Mouse (Mus musculus) layer of hippocampus, adult 18-20 months (tissue): ENCODE data around the gene Fbxo41. TPM values are rescaled to one million over a fixed set of nuclear protein-coding genes. Genes with fewer than 3 reads are reported as not detected.

Source experiments
- DNase-seq, 2 experiments: peaks; one replicate each; pipeline ENCODE4 v3.0.0; 2022; ENCODE audit warnings: low spot score in 2 of 2
- long read RNA-seq: library from polyadenylated mRNA; stranded (forward); transcript quantifications from one replicate; pipeline ENCODE4 v2.0.0, GENCODE M21; 2021
- total RNA-seq, 2 experiments: library from RNA; stranded (reverse); gene quantifications; 2 replicates each; pipeline ENCODE4 v1.2.3; 2021

Fbxo41 gene
- total RNA-seq = 10 to 100 TPM; 86.4 to 86.8 TPM
- long read RNA-seq, full-length matches to known transcripts = 58 of 110 reads
- long read RNA-seq, partial matches to known transcripts = 44 of 110 reads
- long read RNA-seq, other reads (novel, unspliced or antisense) = 8 of 110 reads

- DNase-seq = peak; percentile 79 to 85
Observed at GRCm38 (mm10) chr6:85502911-85503250, at the start of gene Fbxo41. Gene Fbxo41 (minus strand): TSS chr6:85502994.

GRCm38 (mm10) chr6:85547642-85548041 is 44.8 kb upstream of the Fbxo41 start:
- DNase-seq = no peak

DNA sequence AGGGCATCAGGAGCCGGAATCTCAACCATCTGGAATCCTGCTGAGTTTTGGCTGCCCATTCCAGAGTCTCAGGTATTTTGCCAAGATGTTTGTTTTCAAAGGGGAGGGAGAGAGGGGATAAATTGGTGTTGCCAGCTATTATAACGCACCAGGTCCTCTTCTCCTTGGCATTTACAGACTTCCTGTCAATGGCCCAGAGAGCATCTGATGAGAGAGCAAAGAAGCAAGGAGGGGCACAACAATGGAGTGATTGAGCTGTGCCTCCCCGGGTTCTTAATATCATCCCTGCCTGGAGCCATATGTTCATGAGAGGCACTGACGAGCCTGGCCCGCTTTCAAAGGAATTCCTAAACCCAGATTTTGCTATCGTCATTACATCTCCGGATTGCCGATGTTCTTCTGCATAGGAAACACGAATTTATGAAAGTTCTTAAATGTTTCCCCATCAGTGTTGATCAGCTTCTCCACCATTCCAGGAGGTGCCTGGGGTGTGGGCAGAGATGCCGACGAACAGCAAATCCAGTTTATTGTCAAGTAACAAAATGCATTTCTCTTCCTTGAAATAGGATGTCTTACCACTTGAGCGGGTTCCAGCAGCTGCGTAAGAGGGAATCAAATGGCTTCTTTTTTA is 41.6 kb upstream of the Fbxo41 start:
- DNase-seq = peak; percentile 62 to 73

DNA sequence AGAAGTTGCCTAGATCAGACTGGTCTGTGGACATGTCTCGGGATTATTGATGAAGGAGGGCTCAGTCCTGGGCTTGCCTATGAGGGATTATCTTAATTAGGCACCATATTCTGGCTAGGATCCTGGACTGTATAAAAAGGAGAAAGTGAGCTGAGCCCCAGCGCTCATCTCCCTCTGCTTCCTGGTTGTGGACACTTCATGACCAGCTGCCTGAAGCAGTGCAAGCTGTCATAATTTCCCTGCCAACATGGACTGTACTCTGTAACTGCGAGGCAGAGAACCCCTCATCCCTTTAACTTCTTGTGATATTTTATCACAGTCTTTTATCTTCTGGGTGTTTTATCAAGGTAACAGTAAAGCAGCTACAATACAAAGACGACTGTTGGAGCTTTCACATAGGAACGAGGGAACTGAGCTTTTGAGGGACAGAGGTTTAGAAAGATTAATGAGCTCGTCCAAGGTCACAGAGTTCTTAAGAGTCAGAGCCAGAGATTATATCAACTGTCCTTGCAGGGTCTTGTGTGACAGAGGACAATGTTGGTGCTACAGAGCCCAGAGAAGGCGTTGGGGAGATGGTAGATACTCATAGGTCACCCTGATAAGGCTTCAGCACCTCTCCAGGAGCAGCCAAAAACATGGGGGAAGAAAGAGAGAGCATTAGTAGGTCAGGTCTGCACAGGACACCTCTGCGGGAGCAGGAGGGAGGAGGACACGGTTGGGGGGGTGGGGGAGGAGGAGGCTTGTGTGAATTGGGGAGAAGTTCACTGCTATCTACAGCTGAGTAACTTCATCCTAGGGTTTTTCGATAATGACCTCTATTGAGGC is 40.8 kb upstream of the Fbxo41 start:
- DNase-seq = no peak

DNA sequence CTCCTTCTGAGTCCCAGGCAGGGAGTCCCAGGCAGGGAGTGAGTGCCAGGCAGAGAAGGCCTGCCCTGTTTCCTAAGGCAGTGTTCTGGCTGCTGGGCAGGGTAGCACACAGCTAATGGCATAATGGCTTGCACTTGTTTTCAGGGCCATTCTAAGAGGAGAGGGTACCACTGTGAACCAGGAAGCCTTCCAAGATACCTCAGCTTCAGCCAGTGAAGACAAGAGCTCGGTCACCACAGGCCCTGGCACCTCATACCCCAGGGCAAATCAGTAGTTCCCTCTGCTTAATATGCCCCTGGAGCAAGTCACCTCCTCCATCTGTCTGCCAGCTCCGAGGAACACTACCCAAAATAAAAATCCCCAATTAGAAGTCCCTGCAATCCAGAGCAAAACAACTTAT is 20.0 kb upstream of the Fbxo41 start:
- peak; percentile 40 to 61 for DNase-seq

- no peak for DNase-seq
Observed at GRCm38 (mm10) chr6:85522026-85522425, 19.2 kb upstream of the Fbxo41 start.

DNA sequence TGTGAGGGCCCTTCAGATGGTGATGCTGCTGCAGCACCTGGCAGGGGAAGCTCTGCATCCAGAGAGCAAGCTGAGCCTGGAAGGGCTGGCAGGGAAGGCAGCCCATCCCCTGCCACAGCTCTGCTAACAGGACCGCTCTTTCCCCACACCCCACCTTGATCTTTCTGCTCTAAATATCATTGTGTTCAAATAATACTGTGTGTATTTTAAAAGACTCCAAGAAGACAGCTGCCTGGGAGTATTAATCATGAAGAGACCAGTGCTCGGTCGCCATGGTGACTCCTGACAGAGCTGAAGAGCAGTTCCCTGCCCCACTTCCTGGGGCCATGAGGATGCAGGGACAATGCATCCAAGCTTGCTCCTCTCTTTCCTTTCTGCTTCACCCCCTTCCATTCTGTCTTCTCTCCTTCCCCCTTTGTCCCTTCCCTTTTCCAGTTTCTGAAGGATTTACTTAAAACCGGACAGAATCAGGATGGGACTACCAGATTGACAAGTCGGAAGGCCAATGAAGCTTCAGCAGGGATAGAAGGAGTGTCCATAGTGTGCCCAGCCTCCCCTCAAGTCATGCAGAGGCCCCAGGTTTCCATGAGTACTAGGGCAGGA is 15.4 kb upstream of the Fbxo41 start:
- peak in 1 of 2 experiments; percentile 66 for DNase-seq

DNA sequence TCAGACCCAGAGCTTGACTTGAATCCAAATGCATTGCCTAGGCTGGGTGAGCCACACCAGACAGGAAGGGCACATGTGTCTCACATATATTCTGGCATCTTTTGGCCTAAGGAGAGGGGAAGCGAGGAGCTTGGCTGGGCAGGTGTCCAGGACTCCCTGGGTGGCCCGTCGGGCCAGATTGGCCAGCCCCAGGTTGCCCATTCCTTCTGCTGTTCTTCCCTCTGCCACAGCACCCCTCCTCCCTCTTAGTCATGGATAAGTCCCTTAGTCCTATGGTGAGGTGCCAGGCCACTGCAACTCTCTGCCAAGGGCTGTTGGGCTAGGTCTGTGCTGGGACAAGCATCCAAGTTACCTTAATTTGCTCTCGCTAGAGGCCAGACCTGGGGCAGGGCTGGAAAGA is 13.1 kb upstream of the Fbxo41 start:
- no peak for DNase-seq

DNA sequence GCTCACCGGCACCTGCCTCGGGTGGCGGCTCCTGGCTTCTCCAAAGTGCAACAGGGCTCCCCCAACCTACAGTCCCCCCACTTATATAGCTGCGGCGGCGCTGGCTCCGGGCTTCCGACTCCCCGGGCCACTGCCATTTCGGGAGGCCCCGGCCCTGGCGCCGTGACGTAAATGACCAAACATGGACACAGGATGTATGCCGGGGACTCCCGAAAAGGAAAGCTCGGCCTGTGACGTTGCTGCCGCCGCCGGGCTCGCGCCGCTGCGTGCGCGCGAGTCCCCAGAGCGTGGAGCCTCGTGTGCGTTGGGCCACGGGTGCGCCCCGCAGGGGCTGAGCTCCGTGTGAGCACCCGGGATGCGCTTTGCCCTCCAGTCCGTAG is 10.7 kb upstream of the Fbxo41 start, which contains the start of gene Egr4:
Gene Egr4, minus strand, starts transcription at position 59 of the 380 bp plus-strand sequence.
- peak; percentile 94 to 96 for DNase-seq

DNA sequence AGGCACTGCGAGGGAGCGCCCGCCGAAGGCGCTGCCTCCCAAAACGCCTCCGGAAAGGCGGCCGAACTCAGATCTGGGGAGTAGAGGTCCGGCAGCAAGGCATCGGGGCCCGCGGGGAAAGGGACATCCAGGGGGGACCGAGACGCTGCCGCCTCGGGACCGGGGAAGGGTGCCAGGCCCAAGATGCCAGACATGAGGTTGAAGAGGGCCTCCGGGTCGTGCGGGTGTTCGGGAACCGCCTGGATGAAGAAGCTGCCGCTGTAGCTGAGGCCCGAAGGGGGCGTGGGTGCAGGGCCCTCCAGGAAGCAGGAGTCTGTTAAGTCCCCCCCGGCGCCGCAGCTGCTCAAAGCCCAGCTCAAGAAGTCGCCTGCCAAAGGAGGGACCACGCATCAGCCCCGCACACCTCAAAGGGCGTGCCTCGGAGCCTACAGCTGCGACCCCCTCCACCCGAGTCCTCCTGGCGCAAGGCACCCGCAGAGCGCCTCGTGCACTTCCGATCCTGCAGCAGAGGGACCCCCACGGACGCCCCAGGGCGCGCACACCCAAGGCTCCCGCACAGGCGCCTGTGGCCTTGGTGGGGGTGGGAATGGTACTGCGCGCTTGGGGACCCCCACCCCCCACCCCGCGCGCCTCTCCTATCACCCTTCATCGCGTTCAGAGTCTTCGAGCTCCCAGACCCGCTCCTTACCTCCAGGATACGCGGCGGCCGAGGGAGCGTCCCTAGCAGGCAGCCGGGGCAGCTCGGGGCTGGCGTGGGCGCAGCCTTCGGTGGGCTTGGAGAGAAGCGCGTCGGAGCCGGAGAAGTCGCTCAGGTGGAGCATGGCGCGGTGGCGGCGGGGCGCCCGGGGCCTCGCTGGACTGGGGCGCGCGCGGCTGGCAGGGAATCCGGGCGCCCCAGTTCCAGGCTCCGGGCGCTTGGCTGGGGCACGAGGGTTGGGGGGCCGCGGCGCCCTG is 10.1 kb upstream of the Fbxo41 start:
- DNase-seq = peak in 1 of 2 experiments; percentile 46

DNA sequence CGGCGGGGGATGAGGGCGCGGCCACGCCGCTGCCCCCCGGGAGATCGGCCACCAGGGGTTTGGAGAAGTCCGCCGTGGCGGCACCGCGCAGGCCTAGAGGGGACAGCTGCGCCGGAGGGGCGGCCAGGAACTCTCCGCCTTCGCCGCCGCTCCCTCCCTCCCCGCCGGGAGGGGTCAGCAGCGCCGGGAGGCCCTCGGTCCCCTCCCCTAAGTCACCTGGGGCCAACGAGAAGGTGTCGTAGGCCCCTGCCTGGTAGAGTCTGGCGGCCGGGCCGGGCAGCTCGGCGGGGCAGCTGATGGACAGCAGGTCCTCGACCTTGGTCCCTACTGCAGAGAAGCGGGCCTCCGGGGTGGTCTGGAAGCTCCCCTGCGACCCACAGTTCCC is 9.3 kb upstream of the Fbxo41 start:
- DNase-seq = no peak

DNA sequence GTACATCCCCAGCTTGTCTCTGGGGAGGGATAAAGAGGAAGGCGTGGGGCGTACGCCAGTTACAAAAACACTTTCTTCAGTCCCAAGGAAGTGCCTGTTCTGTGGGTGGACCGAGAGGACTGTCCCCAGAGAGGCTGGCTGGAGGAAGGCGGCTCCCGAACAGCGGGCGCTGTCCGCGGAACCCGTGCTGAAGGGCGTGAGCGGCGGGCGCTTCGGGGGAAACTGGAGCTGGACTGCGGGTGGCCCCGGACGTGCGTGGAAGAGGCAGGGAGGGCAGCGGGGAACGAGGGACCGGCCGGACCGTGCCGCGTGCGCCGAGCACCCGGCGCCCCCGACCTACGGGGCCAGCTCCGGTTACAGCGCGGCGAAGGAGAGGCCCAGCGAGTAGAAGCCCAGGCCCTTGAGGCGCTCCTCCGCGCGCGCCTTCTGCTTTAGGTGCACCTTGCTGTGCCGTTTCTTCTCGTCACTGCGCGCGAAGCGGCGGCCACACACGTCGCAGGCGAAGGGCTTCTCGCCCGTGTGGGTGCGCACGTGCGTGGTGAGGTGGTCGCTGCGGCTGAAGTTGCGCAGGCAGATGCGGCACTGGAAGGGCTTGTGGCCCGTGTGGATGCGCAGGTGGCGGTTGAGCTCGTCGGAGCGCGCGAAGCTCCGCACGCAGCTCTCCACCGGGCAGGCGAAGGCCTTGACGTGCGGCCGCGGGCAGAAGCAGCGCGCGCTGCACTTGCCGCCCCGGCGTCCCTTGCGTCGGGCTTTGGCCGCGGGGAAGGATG is 8.7 kb upstream of the Fbxo41 start:
- no peak for DNase-seq

GRCm38 (mm10) chr6:85510476-85510875 is 7.7 kb upstream of the Fbxo41 start:
- peak; percentile 77 to 94 for DNase-seq

GRCm38 (mm10) chr6:85508602-85509001 is 5.8 kb upstream of the Fbxo41 start:
- no peak for DNase-seq

- DNase-seq = no peak
Observed at GRCm38 (mm10) chr6:85504908-85505307, 2.1 kb upstream of the Fbxo41 start.

DNA sequence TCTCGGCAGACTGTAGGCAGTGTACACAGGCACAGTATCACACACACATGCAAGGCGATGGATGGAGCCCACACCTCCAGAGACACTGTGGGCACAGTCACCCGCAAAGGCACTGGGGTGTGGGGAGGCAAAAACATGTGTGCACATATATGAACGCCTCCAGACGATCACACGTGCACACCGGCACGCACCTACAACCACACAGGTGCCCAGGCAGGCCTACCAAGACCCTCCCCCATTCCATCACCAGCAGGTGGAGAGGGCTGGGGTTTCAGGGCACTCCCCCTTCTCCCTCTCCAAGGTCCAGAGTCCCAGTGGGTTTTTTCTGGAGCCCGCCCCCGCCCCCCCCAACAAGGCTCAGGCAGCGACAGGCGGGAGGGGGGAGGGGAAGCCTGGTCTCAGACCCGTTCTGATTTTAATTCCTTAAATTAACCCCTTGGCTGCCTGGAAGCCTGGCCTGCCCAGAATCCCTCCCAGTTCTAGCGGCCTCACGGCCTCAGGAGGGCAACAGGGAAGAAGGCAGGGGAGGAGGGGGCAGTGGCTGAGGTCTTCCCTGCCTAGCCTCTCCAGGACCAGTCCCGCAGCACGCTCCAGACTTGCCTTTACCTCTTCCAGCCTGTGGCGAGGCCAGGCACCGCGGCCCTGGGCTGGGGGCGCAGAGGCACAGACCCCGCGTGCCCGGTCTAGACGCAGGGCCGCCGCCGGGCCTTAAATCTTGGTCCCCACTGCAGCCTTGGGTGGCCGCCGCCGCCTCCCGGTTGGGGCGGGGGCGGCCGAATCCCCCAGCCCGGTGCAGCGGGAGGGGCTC is 487 bp downstream of the Fbxo41 start:
- peak in 1 of 2 experiments; percentile 59 for DNase-seq

DNA sequence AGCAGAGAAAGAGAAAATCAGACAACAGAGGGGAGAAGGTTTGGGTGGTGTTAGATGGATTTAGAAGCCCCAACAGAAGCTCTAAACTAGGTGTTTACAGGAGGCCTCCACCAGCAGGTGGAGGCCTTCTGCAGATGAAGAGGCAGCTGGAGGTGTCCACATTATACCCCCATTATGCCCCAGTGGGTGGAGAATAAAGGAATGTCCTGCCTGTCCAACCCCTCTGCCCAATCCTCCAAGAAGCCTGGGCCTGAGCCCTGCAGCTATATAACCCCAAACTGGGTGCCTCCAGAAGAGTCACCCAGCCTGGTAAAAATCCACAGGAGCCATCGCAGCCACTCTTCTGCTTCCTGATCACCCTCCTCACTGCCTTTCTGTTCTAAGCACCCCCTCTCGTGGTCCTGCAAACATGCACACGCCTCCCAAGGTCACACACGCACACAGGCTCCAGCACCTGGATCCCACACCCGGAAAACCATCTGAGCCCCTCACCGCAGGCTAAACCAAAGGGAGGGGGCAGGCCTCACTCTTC is 1.2 kb downstream of the Fbxo41 start:
- DNase-seq = no peak

DNA sequence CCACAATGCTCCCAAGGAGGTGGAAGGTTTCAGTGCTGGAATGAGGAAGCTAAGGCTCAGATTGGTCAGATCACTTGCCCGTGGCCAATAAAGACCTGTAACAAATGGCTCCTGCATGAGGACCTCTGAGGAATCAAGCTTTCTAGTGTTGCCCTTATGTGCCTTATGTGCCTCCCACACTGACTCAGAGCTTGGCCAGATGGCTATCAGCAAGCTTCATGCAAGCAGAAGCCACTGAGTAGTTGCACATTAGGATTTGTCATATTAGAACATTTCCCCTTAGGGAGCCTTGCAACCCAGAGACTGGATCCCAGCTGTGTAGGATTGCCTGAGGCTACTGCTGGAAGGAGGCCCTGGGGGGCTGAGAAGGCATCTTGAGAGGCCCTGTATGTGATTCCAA is 2.4 kb downstream of the Fbxo41 start:
- DNase-seq = no peak

DNA sequence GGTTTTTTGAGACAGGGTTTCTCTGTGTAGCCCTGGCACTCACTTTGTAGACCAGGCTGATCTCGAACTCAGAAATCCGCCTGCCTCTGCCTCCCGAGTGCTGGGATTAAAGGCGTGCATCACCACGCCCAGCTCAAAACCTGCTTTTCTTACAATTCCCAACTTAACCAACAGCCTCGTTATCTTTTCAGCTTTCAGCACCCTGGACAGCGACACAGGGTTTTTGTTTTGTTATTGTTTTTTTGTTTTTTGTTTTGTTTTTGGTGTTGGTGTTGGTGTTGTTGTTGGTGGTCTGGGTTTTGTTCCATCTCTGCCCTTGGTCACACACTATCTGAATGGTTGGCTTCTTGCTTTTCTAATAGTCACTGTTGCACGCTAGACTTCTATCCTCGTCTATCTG is 4.6 kb downstream of the Fbxo41 start:
- DNase-seq = no peak
